Mouse (Mus musculus) bone marrow, adult 2 months (tissue): Measurements from ENCODE around the gene Gpatch2l. TPM values are rescaled to one million over a fixed set of nuclear protein-coding genes. Genes with fewer than 3 reads are reported as not detected.

Source experiments
- H3K27ac ChIP-seq: fragments of 200-500 bp; 2 replicates; pipeline ENCODE4 v1.5.1; 2012; ENCODE audit warnings: low read depth, mild to moderate bottlenecking, control low read depth, inconsistent platforms, low read length; ENCODE audit not compliant: control insufficient read depth, poor library complexity, insufficient read depth
- H3K4me1 ChIP-seq: fragments of 200-500 bp; 2 replicates; pipeline ENCODE4 v1.6.1; 2011; ENCODE audit warnings: low read length; ENCODE audit not compliant: control insufficient read depth, insufficient read depth
- H3K4me3 ChIP-seq: fragments of 200-500 bp; replicated peaks from 2 replicates; pipeline ENCODE3; 2011; ENCODE audit warnings: mild to moderate bottlenecking, low read depth, low read length, control low read depth; ENCODE audit not compliant: control insufficient read depth
- CTCF ChIP-seq: fragments of 200-500 bp; IDR thresholded peaks from 2 replicates; pipeline ENCODE4 v1.5.1; 2011; ENCODE audit warnings: low read length, control low read depth; ENCODE audit not compliant: control insufficient read depth, insufficient read depth
- POLR2A ChIP-seq: fragments of 200-500 bp; IDR thresholded peaks from 2 replicates; pipeline ENCODE4 v1.6.1; 2011; ENCODE audit warnings: low read depth, mild to moderate bottlenecking, control low read depth, low read length, borderline replicate concordance; ENCODE audit not compliant: control insufficient read depth
- WGBS: fragments of 180-500 bp; shearing (Covaris S2); methylation state at CpG from one replicate; pipeline ENCODE4 v1.1.7; 2018; 5-methylcytosine and 5-hydroxymethylcytosine counted together
- polyA plus RNA-seq: library from polyadenylated mRNA; stranded (reverse); fragments of >200 nt; gene quantifications from 2 replicates; pipeline ENCODE4 v1.2.4, GENCODE M21; 2011; ENCODE audit warnings: low replicate concordance; ENCODE audit not compliant: missing spikeins, insufficient read depth, insufficient read length

Gpatch2l gene
- polyA plus RNA-seq, 1 experiment = 12.2 TPM

- Histone ChIP-seq H3K4me3 (no peak overlapping the region), H3K27ac (no peak overlapping the region), H3K4me1 (no peaks in the 10 kb centered on the region)
- no peak for TF ChIP-seq POLR2A
- no peak for TF ChIP-seq CTCF
- WGBS = 7% methylated on average over 22 of the region's 22 CpGs
Measured at GRCm38 (mm10) chr12:86216687-86217421, 24.8 kb upstream of the Gpatch2l start.

- WGBS = 12% methylated on average over 38 of the region's 38 CpGs
- no peak overlapping the region for H3K27ac ChIP-seq
- TF ChIP-seq CTCF (no peak), POLR2A (no peak)
Measured at GRCm38 (mm10) chr12:86220200-86221021, 21.2 kb upstream of the Gpatch2l start.

DNA sequence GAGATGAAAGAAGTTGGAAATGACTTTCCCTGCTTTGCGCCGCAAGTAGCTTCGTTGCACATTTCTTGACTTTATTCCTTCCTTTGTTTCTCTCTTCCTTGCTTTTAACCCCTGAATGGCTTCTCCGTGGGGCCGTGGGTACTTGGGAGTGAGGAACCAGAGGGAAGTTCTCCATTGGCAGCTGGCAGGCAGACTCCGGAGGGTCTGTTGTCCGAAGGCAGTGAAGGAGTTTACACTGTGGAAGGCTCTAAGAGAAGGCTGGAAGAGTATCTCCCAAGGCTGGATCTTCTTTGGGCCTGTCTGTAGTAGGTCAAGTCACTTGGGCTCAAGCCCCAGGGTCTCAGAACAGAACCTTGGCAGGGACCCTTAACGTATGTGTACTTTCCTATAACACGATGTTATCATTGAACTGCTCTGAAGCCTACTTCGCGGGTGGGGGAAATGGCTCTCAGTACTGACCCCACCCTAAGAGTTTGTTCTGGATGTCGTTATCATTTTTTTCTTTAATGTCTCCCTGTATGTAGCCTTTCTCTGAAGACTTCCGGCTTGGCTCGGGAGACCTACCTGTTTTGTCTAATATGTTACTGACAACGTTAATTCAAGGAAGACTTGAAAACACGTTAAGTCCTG is 20.5 kb upstream of the Gpatch2l start:
- H3K27ac ChIP-seq = no peak overlapping the region
- 59% methylated on average over 16 of the region's 16 CpGs for WGBS
- no peak overlapping the region for H3K4me3 ChIP-seq
- TF ChIP-seq CTCF = no peak
- no peak for TF ChIP-seq POLR2A
- no peaks in the 10 kb centered on the region for H3K4me1 ChIP-seq

More at GRCm38 (mm10) chr12:86220200-86221021, 21.2 kb upstream of the Gpatch2l start:
- Histone ChIP-seq H3K4me3 (no peak overlapping the region), H3K4me1 (no peaks in the 10 kb centered on the region)

DNA sequence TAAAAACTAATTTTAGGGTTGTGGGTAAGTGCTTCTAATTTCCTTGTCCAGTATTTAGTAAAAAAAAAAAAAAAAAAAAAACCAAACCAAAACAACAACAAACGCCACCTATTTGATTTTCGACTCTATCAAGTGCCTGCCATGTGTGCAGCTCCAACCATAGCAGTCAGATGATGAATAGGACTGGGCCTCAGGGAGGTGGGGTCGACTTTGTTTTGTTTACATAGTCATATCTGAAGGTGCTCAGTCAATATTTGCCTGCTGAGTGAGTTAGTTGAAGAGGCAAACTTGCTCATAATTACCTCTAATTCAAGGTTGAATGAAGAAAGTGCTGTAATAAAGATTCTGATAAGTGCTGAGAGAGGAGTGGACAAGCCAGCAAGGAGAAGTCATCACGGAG is 7.4 kb upstream of the Gpatch2l start:
- WGBS = 60% methylated on average over 4 of the region's 4 CpGs
- TF ChIP-seq CTCF (no peak), POLR2A (no peak)
- Histone ChIP-seq H3K4me1 (no peaks in the 10 kb centered on the region), H3K27ac (no peak overlapping the region), H3K4me3 (no peak overlapping the region)

DNA sequence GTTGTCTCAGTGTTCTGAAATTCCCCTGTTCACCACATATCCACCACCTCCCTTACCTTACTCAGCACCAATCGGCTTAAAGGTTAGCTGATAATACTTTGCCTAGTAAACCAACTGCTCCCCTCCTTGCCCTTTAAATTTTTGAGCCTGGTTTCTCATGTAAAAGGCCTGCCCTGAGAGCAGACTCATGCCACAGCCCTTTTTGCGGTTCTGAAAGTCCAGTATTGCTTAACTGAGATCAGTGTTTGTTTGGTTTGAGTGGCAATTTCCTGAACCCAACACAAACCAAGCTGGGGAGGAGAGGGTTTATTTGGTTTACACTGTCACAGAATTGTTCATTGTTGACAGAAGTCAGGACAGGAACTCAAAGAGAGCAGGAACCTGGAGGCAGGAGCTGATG is 2.9 kb upstream of the Gpatch2l start:
- Histone ChIP-seq H3K4me3 (no peak overlapping the region), H3K4me1 (no peaks in the 10 kb centered on the region; the same call in 1 of the 2 replicates), H3K27ac (no peak overlapping the region)
- TF ChIP-seq CTCF = no peak
- TF ChIP-seq POLR2A = no peak
- WGBS = 84% methylated on average over 2 of the region's 2 CpGs

GRCm38 (mm10) chr12:86242563-86242962 is 905 bp downstream of the Gpatch2l start:
- 0% methylated on average over 7 of the region's 7 CpGs for WGBS
- no peak for TF ChIP-seq CTCF
- TF ChIP-seq POLR2A = no peak
- Histone ChIP-seq H3K27ac (peak overlapping the region; percentile 97), H3K4me3 (peak overlapping the region; percentile 88), H3K4me1 (peaks cover 2% of the 10 kb centered on the region; the same call in 1 of the 2 replicates)

DNA sequence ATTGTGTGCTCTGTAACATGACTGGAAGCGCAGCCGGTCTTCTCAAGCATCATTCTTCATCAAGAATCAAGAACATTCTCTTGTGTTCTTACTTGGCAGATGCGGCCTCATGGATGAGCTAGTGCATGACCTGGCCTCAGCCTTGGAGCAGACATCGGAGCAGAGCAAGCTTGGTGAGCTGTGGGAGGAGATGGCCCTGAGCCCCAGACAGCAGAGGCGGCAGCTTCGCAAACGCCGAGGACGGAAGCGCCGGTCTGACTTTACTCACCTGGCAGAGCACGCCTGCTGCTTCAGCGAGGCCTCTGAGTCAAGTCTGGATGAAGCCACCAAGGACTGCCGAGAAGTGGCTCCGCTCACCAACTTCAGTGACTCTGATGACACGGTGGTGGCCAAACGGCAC is 2.3 kb downstream of the Gpatch2l start:
- Histone ChIP-seq H3K4me1 (peaks cover 2% of the 10 kb centered on the region; the same call in 1 of the 2 replicates), H3K4me3 (no peak overlapping the region), H3K27ac (no peak overlapping the region)
- 96% methylated on average over 17 of the region's 17 CpGs for WGBS
- TF ChIP-seq CTCF (no peak), POLR2A (0 out of 2 replicates have a peak, but pooled peaks have one; percentile 21)

DNA sequence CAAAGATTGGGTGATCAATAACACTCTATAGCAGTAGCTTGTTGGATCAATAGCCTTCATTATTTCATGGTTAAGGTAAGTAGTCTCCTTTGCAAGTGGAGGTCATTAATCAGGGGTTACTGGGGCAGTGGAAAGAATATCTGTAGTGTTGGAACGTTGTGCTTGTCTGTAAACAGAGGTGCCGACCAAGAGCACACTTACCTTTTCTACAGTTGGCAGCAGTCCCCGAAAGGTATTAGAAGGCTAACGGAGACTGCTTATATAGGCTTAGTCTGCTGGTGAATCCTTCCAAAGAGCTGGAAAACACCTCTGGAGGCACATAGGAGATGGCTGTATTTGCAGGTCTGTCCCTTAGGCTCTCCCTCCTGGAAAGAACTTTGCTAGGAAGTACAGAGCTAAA is 8.5 kb downstream of the Gpatch2l start:
- H3K27ac ChIP-seq = no peak overlapping the region
- no peak overlapping the region for H3K4me3 ChIP-seq
- 87% methylated on average over 4 of the region's 4 CpGs for WGBS
- no peaks in the 10 kb centered on the region; the same call in 1 of the 2 replicates for H3K4me1 ChIP-seq
- TF ChIP-seq CTCF = no peak
- TF ChIP-seq POLR2A = no peak
